Mouse (Mus musculus) embryonic fibroblast, embryonic 13.5 days (primary cell): ENCODE measurements at regions not wholly inside any gene's neighbourhood (a gene's known extent, or its start where the extent isn't known, plus 50 kb on each side); places are given as distances from the start of the nearest gene placed in this dataset.

Experiments used
- CTCF ChIP-seq: IDR thresholded peaks from 2 replicates; pipeline ENCODE4 v1.5.1; 2011; ENCODE audit warnings: mild to moderate bottlenecking, control low read depth, low read length, moderate library complexity, borderline replicate concordance; ENCODE audit not compliant: insufficient read depth
- POLR2A ChIP-seq: IDR thresholded peaks from 2 replicates; pipeline ENCODE4 v1.6.1; 2011; ENCODE audit warnings: low read depth, mild to moderate bottlenecking, control low read depth, low read length, moderate library complexity

- TF ChIP-seq CTCF (no peak), POLR2A (0 out of 2 replicates have a peak, but pooled peaks have one; percentile 14)
Observed at GRCm38 (mm10) chr2:63702333-63703096, 395.3 kb downstream of the Fign start.
